Mouse (Mus musculus) liver (tissue): Measurements from ENCODE around the gene Scml4.

Source experiments
- DNase-seq: peaks from one replicate; pipeline ENCODE4 v3.0.0-alpha.2; 2020; ENCODE audit warnings: mixed read lengths

Scml4 gene

DNA sequence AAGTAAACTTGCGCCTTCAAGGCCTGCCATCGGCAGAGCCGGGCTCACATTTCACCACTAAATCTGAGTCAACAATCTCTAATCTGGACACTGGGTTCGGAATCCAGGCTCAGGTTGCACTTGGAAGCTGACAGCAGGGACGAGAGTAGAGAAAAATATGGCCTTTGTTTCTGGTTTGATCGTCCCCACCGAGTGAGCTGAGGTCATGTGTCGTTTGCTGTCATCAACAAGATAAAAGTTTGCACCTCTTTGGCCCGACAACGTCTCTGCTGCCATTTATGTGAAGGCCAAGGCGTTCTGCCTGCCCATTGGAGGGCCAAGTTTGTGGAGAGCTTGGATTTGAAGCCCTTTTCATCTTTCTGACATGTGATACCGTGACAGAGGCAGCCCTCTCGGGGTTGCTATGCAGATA, 135.3 kb downstream of the Scml4 start:
- no peak for DNase-seq

DNA sequence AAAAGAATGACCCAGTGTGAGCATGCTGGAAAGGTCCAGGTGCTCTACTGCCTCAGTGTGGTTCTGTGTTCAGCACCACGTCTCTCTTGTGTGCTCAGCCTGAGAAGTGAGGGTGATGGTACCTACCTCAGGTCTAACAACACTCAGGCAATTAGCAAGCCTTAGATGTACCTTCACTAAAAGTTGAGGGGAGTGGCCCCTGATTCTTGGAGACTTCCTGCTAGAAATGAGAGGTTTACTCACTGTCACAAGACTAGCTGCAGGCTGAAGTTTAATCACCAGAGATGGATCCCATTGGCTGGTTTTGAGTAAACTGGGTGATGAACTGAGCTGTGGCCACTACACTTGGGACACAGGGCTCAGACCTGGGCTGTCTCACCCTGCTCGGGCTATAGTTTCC, 137.1 kb downstream of the Scml4 start:
- no peak for DNase-seq

DNA sequence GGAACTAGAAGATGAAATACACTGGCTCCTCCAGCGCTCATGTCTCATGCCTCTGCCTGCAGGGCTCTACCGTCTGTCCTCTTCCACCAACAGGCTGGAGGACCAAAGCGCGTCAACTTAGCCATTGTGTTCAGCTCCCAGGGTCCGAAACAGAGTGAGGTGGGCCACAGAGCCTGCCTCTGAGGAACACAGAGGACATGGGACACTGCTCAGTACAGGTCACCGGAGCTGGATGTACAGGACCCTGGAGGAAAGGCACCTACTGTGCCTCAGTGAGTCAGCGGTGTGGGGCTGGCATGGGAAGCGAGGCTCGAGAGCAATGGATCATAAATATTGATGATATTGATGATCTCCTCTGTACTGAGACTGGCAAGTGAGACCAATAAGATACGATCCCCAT, 139.2 kb downstream of the Scml4 start:
- DNase-seq = no peak

DNA sequence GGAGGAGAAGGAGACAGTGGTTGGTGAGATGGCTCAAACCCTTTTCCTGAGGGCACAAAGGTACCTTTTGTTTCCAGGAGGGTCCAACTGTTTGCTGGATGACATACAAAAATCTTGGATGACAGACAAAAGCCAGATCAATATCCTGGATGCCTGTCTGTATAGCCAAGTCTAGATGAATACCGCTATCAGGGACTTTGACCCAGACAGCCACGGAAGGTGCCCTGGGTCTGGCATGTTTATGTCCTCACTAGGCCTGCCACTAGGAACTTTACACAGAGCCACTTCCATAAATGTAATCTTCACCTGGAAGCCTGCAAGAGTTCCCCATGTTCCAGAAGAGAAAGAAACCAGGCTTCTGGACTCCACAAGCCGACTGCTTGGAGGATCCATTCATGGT, 141.3 kb downstream of the Scml4 start:
- no peak for DNase-seq

DNA sequence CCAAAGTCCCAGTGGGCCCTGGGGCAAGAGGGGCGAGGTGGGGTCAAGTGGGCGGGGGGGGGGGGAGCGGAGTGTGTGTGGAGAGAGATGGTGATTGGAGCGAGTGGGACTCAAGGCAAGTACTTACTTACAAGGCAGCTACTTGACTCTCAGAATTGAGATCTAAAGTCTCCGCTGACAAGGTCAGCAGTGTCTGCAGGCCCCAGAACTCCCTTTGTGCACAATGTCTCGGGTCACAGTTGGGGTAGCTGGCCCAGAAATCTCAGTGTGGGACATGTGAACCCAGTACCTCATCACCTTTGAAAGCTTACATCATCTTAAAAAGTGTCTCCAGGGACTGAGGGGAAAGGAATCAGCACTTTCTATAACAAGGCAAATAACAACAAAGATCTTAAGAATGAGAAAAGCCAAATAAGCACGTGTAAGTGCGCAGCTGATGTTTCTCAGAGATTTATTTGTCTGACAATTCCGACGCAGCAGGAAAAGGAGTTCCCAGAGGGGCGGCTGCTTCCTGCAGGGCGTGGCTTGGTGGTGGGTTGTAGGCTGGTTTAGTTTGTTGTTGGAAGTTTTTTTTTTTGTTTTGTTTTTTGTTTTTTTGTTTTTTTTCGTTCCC, 142.0 kb downstream of the Scml4 start:
- DNase-seq = no peak

DNA sequence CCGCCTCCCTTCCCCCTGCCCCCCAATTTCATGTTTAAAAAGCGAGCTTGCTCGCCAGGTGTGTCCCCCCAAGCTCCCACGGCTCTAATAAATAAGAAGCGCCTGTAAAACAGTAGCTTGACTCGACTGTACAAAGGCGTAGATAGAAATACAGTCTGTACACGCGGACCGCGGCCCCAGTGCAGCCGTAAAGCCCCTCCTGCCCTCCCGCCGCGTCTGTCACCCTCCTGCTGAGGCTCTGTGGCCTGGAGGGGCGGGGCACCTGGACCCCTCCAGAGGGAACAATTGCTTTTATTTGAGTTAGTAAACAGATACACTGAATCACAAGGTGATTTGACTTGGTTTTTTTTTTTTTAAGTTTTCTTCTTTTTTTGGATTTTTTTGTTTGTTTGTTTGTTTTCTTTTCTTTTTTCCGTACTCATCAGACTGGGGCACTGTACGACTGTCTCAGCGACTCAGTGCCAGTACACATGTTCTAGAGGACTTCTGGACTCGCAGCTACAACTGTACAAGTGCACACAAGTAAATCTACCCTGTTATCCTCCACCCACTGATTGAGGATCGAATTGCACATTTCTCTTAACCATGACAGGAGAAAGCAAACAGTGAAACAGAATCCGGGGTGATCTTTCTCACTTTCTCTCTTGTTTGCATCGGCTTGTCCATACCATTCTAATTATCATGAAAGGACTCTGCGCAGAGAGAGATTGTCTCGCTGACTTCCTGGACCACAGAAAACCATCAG, 142.7 kb downstream of the Scml4 start:
- no peak for DNase-seq

DNA sequence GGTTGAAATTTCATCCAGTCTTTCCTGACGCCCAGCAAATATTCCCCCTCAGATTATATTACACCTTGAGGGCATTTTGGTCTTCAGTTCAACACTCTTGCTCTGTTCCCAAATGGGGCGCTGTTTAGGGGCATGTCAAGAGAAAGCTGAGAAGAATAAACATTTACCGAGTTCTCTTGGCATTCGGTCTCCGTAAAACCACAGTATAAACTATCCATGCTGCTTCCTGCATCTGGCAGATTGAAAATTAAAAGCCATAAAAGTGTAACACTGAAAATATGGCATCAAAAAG, 143.2 kb downstream of the Scml4 start:
- DNase-seq = no peak

DNA sequence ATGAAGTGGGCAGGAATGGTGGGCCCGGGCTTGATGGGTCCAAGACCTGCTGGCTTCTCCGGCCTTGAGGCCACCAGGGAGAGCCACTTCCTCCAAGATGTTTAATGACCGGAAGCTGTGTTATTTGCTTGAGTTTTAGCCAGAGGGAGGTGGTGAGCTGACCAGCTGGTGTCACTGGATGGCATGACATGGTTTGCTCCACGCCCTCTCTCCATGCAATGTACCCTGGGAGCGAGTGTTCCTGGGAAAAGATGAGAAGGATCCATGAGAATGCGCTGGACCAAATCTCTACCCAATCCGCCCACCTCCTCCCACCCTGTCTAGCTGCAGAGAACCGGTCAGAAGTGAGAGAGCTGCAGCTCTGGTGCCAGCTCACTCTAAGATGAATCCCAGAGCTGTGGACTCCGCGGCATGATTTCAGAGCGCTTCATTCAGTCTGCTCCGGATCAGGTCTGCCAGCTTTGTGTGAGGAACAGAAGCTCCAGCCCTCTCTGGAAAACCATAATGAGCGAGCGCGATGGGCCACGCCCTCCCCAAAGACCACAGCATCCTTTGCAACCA, 144.1 kb downstream of the Scml4 start:
- DNase-seq = no peak

DNA sequence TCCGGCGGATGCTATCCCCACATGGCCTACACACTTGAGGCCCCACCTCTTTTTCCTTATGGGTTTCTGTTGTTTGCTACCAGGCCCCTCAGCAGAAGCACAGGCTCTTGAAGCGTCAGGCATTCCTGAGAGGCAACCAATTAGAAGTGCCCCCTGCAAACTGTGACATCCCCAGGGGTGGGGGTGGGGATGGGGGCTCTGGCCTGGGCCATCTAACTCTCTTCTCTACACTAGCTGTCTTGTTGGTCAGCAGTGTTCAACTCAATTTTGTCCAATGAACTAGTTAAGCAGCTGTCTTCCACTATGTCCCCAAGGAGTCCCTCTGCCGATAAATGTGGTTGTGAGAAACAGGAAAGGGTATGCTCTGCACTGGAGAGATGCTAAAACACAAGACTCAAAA, 144.9 kb downstream of the Scml4 start:
- no peak for DNase-seq

DNA sequence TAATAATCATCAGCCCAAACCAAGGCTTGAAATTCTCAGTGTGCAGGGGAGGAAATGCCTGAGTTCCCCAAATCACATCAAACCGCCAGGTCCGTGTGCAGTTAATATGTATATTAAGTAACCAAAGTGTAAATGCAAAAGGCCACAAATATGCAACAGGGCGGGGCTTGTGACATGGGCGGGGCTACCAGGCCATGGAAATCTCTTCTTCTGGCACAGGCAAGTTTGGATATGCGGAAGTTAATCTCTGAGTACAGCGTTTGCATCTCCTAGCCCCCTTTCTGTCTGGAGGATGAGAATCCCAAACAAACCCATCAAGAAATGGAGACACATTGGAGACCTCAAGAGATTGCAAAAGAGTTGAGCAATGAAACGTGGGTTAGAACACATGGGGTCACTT, 145.5 kb downstream of the Scml4 start:
- no peak for DNase-seq

DNA sequence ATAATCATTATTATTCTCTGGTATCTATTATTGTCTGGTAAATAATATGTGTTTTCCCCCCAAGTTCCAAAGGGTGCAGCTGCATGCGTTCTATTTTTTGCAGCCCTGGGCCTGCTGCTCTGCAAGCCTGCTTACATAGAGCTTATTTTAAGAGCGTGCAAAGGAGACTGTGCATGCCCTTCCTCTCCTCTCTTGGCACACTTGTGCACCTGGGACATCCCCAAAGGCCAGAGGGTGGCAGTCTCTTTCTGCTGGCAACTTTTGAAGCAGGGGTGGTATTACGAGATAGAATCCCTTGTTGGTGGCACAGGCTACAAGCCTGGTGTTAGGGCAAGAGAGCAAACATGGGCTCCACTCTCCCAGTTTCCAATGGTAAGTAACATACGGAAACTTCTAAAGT, 146.4 kb downstream of the Scml4 start:
- DNase-seq = no peak

DNA sequence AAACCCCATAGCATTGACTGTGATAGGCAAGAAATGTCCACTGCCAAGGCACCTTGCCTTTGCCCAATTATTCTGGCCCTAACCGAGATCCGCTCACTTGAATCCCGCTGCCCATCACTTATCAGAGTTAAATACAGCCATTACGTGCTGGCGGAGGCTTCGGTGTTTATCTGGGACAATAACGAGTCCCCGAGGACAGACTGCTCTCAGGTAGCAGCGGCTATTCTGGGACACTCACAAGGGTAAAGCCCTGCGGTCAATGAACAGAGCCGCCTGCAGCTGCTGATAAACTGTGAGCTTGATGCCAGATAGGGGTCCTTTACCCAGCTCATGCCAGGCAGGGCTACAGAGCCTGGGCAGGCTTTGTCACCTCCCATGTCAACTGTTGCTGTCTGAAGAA, 147.9 kb downstream of the Scml4 start:
- DNase-seq = no peak
